ENCODE assay signal across 11 mouse cellular contexts in genomic region chr5:116029071-116029470, GRCm38 (mm10). TPM values are rescaled to one million over a fixed set of nuclear protein-coding genes. Genes with fewer than 3 reads are reported as not detected.
DNase-seq lines count a peak whose midpoint lies in the region; ATAC-seq lines count a peak whose summit lies in the region.
"Had no signal": no experiment of that assay in that cellular context is flagged by ENCODE, and none has a peak within 500 bp of the region (broad histone marks: within the 10 kb centered on the region; RNA-seq: fewer than 3 reads in every experiment).

No protein-coding gene starts in this region.

- ATAC-seq in granulocyte monocyte progenitor cell, adult 5-6 weeks (replicated peaks; ENCODE audit: poor library complexity, severe bottlenecking) = peak; percentile 55
- peak; percentile 68 for ATAC-seq in megakaryocyte progenitor cell, adult 5-6 weeks (replicated peaks; ENCODE audit: poor library complexity)

- DNase-seq in spleen, postnatal 36 days (ENCODE audit: low spot score in 2 of 2) = peak; percentile 45 to 47
- DNase-seq in spleen, adult 12 weeks (ENCODE audit: low spot score) = no peak
- DNase-seq in embryo, embryonic 10 days (ENCODE audit: low spot score) = no peak
- DNase-seq in cerebellum, postnatal 14 days = no peak
- DNase-seq in cerebellum, adult 11-12 months = no peak
- DNase-seq: heart, postnatal 4 days; lung, embryonic 14.5 days had no signal

RNA-seq across cellular contexts. Expression of gene Prkab1, which starts 4.8 kb away (rescaled TPM):
- total RNA-seq in granulocyte monocyte progenitor cell, adult 5-6 weeks (2014; fragmentation: Nextera tagmentation) = 47.5 and 48.3 TPM in 2 replicates
- 17.2 and 20.8 TPM in 2 replicates for total RNA-seq in granulocyte monocyte progenitor cell, adult 5-6 weeks (2017)
- 34.9 and 38.1 TPM in 2 replicates for total RNA-seq in megakaryocyte progenitor cell, adult 5-6 weeks (2015)
- total RNA-seq in megakaryocyte progenitor cell, adult 5-6 weeks (2017) = 25.1 and 25.9 TPM in 2 replicates

RNA-seq across cellular contexts. Expression of gene Tmem233, which starts 54.0 kb away (rescaled TPM):
- not detected in 2 replicates for total RNA-seq in granulocyte monocyte progenitor cell, adult 5-6 weeks (2014; fragmentation: Nextera tagmentation)
- total RNA-seq in granulocyte monocyte progenitor cell, adult 5-6 weeks (2017) = not detected in 2 replicates
- total RNA-seq in megakaryocyte progenitor cell, adult 5-6 weeks (2015) = not detected in 2 replicates
- total RNA-seq in megakaryocyte progenitor cell, adult 5-6 weeks (2017) = not detected in 2 replicates
- total RNA-seq: adrenal gland, adult 18-20 months; heart, postnatal 4 days; layer of hippocampus, postnatal 25 days had no signal

Comparison
In these comparisons a context has a peak if more than half of its experiments do, and no peak if none do; other contexts are left out.
1. DNase-seq: peak in spleen, postnatal 36 days (2 of 2); none in spleen, adult 12 weeks (single experiment), embryo, embryonic 10 days (single experiment), cerebellum, postnatal 14 days (0 of 2) and cerebellum, adult 11-12 months (single experiment).